Mouse (Mus musculus): ENCODE measurements around the gene Gm11032. TPM values are rescaled to one million over a fixed set of nuclear protein-coding genes. Genes with fewer than 3 reads are reported as not detected.
A peak's percentile ranks its signal among the peaks of the same experiment; 100 is the strongest.
"Not testable (repeated sequence)": the region's sequence is repeated elsewhere in the genome, so short reads cannot be mapped to it uniquely, and the experiment has no call there.

Gm11032 gene
- total RNA-seq (2021), result not detected

DNA sequence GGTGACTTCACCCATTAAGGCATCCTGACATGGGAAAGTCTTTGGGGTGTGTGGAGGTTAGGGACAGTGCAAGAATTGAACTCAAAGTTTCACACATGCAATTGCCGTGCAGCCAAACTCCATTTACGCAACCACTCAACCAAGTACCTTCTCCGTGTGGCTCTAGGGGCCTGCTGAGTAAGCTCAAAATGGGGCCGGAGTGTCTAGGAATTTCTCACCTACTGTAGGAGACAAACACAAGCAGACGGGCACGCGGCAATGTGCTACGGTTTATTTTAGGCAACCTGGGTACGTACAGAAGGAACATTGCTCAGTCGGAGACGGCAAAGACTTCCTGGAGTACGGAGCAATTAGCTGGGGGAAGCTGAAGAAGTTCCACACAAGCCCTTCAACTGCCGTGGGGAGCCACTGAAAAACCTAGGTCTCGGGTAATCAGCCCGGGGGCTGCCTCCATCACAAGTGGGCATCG, at the start of gene Gm11032:
Gene Gm11032, plus strand, starts transcription at position 51 of the 469 bp plus-strand sequence.
- no peak for DNase-seq

GRCm38 (mm10) chr11:4571491-4571901, 48.4 kb upstream of the Gm11032 start:
- no peak for DNase-seq

DNA sequence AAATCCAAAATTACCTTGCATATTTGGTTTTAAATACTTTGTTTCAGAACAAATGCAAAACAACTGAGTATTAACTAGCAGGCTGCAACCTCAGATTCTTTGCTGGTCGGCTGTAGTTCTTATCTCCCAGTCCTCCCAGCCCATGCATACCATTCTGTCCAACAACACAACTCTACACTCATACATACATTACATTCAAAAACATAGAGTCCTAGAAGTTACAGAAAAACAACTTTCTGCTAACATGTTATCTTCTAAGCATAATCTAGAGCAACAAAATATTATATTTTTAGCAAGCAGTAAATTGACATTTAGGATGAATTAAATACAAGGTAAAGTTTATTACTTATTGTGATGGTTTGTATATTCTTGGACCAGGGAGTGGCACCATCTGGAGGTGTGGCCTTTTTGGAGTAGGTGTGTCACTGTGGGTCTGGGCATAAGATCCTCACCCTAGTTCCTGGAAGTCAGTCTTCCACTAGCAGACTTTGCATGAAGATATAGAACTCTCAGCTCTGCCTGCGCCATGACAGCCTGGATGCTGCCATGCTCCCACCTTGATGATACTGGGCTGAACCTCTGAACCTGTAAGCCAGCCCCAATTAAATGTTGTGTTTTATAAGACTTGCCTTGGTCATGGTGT, 43.7 kb upstream of the Gm11032 start:
- not testable (repeated sequence) for DNase-seq

- no peak for DNase-seq
These were observed 42.8 kb upstream of the Gm11032 start for GRCm38 (mm10) chr11:4577079-4577478.

- peak; percentile 57 for DNase-seq
These were observed 41.2 kb upstream of the Gm11032 start for GRCm38 (mm10) chr11:4578682-4579081.

GRCm38 (mm10) chr11:4591811-4592210, 28.1 kb upstream of the Gm11032 start:
- DNase-seq, result no peak

- no peak for DNase-seq
These were observed 26.4 kb upstream of the Gm11032 start for GRCm38 (mm10) chr11:4593491-4593848.

- peak; percentile 52 for DNase-seq
These were observed 25.8 kb upstream of the Gm11032 start for GRCm38 (mm10) chr11:4593849-4594607.

- DNase-seq, result peak; percentile 98
These were observed 25.0 kb upstream of the Gm11032 start, which contains the start of gene Mtmr3 for GRCm38 (mm10) chr11:4594608-4595500. Gene Mtmr3, minus strand, starts transcription at chr11:4594863.

GRCm38 (mm10) chr11:4598411-4598810, 21.5 kb upstream of the Gm11032 start:
- DNase-seq, result no peak

DNA sequence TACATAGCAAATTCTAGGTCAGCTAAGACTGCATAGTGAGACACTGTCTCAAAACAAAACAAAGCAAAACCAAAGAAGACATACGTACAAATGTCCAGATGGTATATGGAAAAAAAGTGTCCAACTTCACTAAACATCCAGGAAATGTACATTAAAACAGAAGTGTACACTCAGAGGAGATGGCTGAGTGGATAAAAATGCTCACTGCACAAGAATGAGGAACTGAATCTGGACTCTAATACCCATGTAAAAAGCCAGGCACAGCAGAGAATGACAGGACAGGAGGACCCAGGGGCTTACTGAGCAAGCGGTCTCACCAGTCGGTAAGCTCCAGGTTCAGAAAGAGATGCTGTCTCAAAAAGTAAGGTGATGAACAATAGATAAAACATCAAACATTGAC, 20.0 kb upstream of the Gm11032 start:
- DNase-seq, result no peak

- no peak for DNase-seq
These were observed 18.0 kb upstream of the Gm11032 start for GRCm38 (mm10) chr11:4601890-4602289.

GRCm38 (mm10) chr11:4602691-4603441, 17.0 kb upstream of the Gm11032 start:
- DNase-seq, result peak; percentile 48

- no peak for DNase-seq
These were observed 15.4 kb upstream of the Gm11032 start for GRCm38 (mm10) chr11:4604441-4604840.

DNA sequence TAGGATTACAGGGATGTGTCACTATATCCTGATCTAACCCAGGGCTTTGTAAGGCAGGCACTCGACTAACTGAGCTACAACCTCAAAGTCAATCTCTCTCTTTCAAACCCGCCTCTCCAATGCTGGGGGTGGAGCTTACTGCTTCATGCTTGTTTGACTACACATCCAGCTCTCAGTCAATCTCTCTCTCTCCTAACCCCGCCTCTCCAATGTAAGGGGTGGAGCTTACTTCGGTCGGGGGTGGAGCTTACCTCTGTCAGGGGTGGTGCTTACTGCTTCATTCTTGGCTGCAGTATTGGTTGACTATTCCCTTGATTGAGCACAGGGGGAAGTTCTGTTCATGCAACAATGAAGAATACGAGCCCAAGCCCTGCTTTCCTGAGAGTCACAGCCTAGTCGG, 14.5 kb upstream of the Gm11032 start:
- peak; percentile 38 for DNase-seq

- no peak for DNase-seq
These were observed 13.3 kb upstream of the Gm11032 start for GRCm38 (mm10) chr11:4606541-4606940.

- no peak for DNase-seq
These were observed 8.0 kb upstream of the Gm11032 start for GRCm38 (mm10) chr11:4611904-4612303.

GRCm38 (mm10) chr11:4620501-4621108, 738 bp downstream of the Gm11032 start:
- DNase-seq, result peak; percentile 54

DNA sequence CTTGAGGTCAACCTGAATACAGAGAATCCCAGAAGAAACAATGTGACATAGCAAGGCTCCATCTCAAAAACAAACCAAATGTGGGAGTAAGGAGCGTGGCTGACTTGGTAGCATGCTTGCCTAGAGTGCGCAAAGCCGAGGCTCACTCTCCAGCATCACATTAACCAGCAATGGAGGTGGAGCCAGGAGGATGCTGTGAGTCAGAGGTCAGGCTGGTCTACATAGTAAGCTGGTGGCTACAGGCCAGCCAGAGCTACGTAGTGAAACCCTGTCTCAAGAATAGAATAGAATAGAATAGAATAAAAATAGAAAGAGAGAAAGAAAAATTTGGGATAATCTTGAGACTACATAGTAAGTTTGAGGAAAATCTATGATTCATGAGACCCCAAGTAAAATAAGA, 2.0 kb downstream of the Gm11032 start:
- no peak for DNase-seq

- no peak for DNase-seq
These were observed 2.6 kb downstream of the Gm11032 start for GRCm38 (mm10) chr11:4622442-4622986.

DNA sequence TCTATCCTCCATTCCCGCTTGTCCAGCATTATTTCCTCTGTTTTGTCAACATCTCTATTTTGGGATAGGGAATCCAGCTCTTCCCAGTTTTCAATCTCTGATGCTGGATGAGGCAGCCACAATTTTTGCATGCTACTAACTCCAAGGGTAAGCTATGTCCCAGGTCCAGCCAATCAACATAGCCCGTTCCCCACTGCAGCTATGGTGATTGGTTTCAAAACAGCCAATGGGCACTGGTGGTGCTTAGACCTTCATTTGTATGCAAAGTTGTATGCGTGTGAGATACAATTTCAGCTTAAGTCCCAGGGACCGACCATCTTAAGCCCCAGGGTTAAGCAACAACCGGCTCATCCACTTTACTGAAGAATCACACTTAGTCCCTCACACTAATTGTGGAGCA, 3.1 kb downstream of the Gm11032 start:
- no peak for DNase-seq

Measured in heart, postnatal 4 days (tissue).